Mouse (Mus musculus): Measurements from ENCODE around the gene Cyp2f2.
A peak's percentile ranks its signal among the peaks of the same experiment; 100 is the strongest.

GRCm38 (mm10) chr7:27178324-27179216, 58.9 kb downstream of the Cyp2f2 start, which contains the start of gene Rab4b:
- TF ChIP-seq CTCF (IDR thresholded peaks at IDR 0.05; ENCODE audit: extremely low read depth, insufficient read depth, low read length) (peak; percentile 26), POLR2A (IDR thresholded peaks at IDR 0.05; ENCODE audit: extremely low read depth, insufficient read depth, low read length) (peak; percentile 70)
